Mouse (Mus musculus) liver, postnatal 0 days (tissue): Measurements from ENCODE around the gene Ndufaf2.

Experiments
- CTCF ChIP-seq: sonication (generic); IDR thresholded peaks from 2 replicates; pipeline ENCODE4 v1.5.1; 2016; ENCODE audit warnings: antibody characterized with exemption, low read depth
- EP300 ChIP-seq: IDR thresholded peaks from 2 replicates; pipeline ENCODE4 v1.6.1; 2016; ENCODE audit warnings: antibody characterized with exemption, low read depth, mild to moderate bottlenecking

- TF ChIP-seq EP300 (no peak), CTCF (peak; percentile 87)
These were observed 6.6 kb downstream of the Ndufaf2 start for GRCm38 (mm10) chr13:108151782-108152181.
